Mouse (Mus musculus): Measurements from ENCODE around the gene 4933424G06Rik. TPM values are rescaled to one million over a fixed set of nuclear protein-coding genes. Genes with fewer than 3 reads are reported as not detected.
A peak's percentile ranks its signal among the peaks of the same experiment; 100 is the strongest.

4933424G06Rik gene
- polyA plus RNA-seq, 1 experiment, result 53.7 TPM

GRCm38 (mm10) chr1:36739231-36739630 lies 29.3 kb downstream of the 4933424G06Rik start:
- no peak for TF ChIP-seq POLR2A (IDR thresholded peaks at IDR 0.05; ENCODE audit: control insufficient read depth, low read depth, low read length)
- no peak for TF ChIP-seq CTCF (IDR thresholded peaks at IDR 0.05; ENCODE audit: control insufficient read depth, insufficient read depth, insufficient replicate concordance, low read depth, low read length)
- no peaks in the 10 kb centered on the region for H3K27me3 ChIP-seq (ENCODE audit: control insufficient read depth, insufficient read depth, low read length)
- H3K4me1 ChIP-seq (ENCODE audit: control insufficient read depth, insufficient read depth, low read length), result no peaks in the 10 kb centered on the region
- no peak overlapping the region for H3K27ac ChIP-seq (ENCODE audit: control insufficient read depth, insufficient read depth, low read depth, low read length)
- H3K4me3 ChIP-seq (ENCODE audit: control insufficient read depth, low read depth, low read length), result no peak overlapping the region
- H3K36me3 ChIP-seq (ENCODE audit: control insufficient read depth, insufficient read depth, low read length), result no peaks in the 10 kb centered on the region

GRCm38 (mm10) chr1:36743046-36743445 lies 33.1 kb downstream of the 4933424G06Rik start:
- TF ChIP-seq CTCF (IDR thresholded peaks at IDR 0.05; ENCODE audit: control insufficient read depth, insufficient read depth, insufficient replicate concordance, low read depth, low read length), result no peak
- no peak for TF ChIP-seq POLR2A (IDR thresholded peaks at IDR 0.05; ENCODE audit: control insufficient read depth, low read depth, low read length)
- Histone ChIP-seq H3K27ac (ENCODE audit: control insufficient read depth, insufficient read depth, low read depth, low read length) (no peak overlapping the region), H3K36me3 (ENCODE audit: control insufficient read depth, insufficient read depth, low read length) (no peaks in the 10 kb centered on the region), H3K4me3 (ENCODE audit: control insufficient read depth, low read depth, low read length) (no peak overlapping the region), H3K4me1 (ENCODE audit: control insufficient read depth, insufficient read depth, low read length) (no peaks in the 10 kb centered on the region; the same call in 1 of the 2 replicates), H3K27me3 (ENCODE audit: control insufficient read depth, insufficient read depth, low read length) (no peaks in the 10 kb centered on the region)

- Histone ChIP-seq H3K27me3 (ENCODE audit: control insufficient read depth, insufficient read depth, low read length) (no peaks in the 10 kb centered on the region), H3K27ac (ENCODE audit: control insufficient read depth, insufficient read depth, low read depth, low read length) (no peak overlapping the region), H3K4me3 (ENCODE audit: control insufficient read depth, low read depth, low read length) (no peak overlapping the region), H3K36me3 (ENCODE audit: control insufficient read depth, insufficient read depth, low read length) (no peaks in the 10 kb centered on the region), H3K4me1 (ENCODE audit: control insufficient read depth, insufficient read depth, low read length) (no peaks in the 10 kb centered on the region; the same call in 1 of the 2 replicates)
- TF ChIP-seq CTCF (IDR thresholded peaks at IDR 0.05; ENCODE audit: control insufficient read depth, insufficient read depth, insufficient replicate concordance, low read depth, low read length), result peak; percentile 77; the same call in 1 of the 2 replicates
- TF ChIP-seq POLR2A (IDR thresholded peaks at IDR 0.05; ENCODE audit: control insufficient read depth, low read depth, low read length), result no peak
Observed at GRCm38 (mm10) chr1:36744268-36744944, 34.5 kb downstream of the 4933424G06Rik start.

GRCm38 (mm10) chr1:36745661-36746060 lies 35.7 kb downstream of the 4933424G06Rik start:
- no peak for TF ChIP-seq POLR2A (IDR thresholded peaks at IDR 0.05; ENCODE audit: control insufficient read depth, low read depth, low read length)
- no peak for TF ChIP-seq CTCF (IDR thresholded peaks at IDR 0.05; ENCODE audit: control insufficient read depth, insufficient read depth, insufficient replicate concordance, low read depth, low read length)
- Histone ChIP-seq H3K27me3 (ENCODE audit: control insufficient read depth, insufficient read depth, low read length) (no peaks in the 10 kb centered on the region), H3K36me3 (ENCODE audit: control insufficient read depth, insufficient read depth, low read length) (no peaks in the 10 kb centered on the region), H3K27ac (ENCODE audit: control insufficient read depth, insufficient read depth, low read depth, low read length) (no peak overlapping the region), H3K4me1 (ENCODE audit: control insufficient read depth, insufficient read depth, low read length) (no peaks in the 10 kb centered on the region; the same call in 1 of the 2 replicates), H3K4me3 (ENCODE audit: control insufficient read depth, low read depth, low read length) (no peak overlapping the region)

GRCm38 (mm10) chr1:36746452-36746851 lies 36.5 kb downstream of the 4933424G06Rik start:
- peak; percentile 93 for TF ChIP-seq CTCF (IDR thresholded peaks at IDR 0.05; ENCODE audit: control insufficient read depth, insufficient read depth, insufficient replicate concordance, low read depth, low read length)
- TF ChIP-seq POLR2A (IDR thresholded peaks at IDR 0.05; ENCODE audit: control insufficient read depth, low read depth, low read length), result no peak
- no peak overlapping the region for H3K4me3 ChIP-seq (ENCODE audit: control insufficient read depth, low read depth, low read length)
- H3K27ac ChIP-seq (ENCODE audit: control insufficient read depth, insufficient read depth, low read depth, low read length), result no peak overlapping the region
- H3K36me3 ChIP-seq (ENCODE audit: control insufficient read depth, insufficient read depth, low read length), result no peaks in the 10 kb centered on the region
- no peaks in the 10 kb centered on the region for H3K27me3 ChIP-seq (ENCODE audit: control insufficient read depth, insufficient read depth, low read length)
- H3K4me1 ChIP-seq (ENCODE audit: control insufficient read depth, insufficient read depth, low read length), result no peaks in the 10 kb centered on the region; the same call in 1 of the 2 replicates

GRCm38 (mm10) chr1:36753932-36754675 lies 44.2 kb downstream of the 4933424G06Rik start:
- H3K4me1 ChIP-seq (ENCODE audit: control insufficient read depth, insufficient read depth, low read length), result peaks cover 2% of the 10 kb centered on the region; the same call in 1 of the 2 replicates
- H3K27me3 ChIP-seq (ENCODE audit: control insufficient read depth, insufficient read depth, low read length), result no peaks in the 10 kb centered on the region
- no peak overlapping the region for H3K27ac ChIP-seq (ENCODE audit: control insufficient read depth, insufficient read depth, low read depth, low read length)
- H3K36me3 ChIP-seq (ENCODE audit: control insufficient read depth, insufficient read depth, low read length), result no peaks in the 10 kb centered on the region
- TF ChIP-seq CTCF (IDR thresholded peaks at IDR 0.05; ENCODE audit: control insufficient read depth, insufficient read depth, insufficient replicate concordance, low read depth, low read length), result no peak
- TF ChIP-seq POLR2A (IDR thresholded peaks at IDR 0.05; ENCODE audit: control insufficient read depth, low read depth, low read length), result no peak
- no peak overlapping the region for H3K4me3 ChIP-seq (ENCODE audit: control insufficient read depth, low read depth, low read length)

GRCm38 (mm10) chr1:36758553-36758952 lies 48.6 kb downstream of the 4933424G06Rik start:
- no peaks in the 10 kb centered on the region for H3K36me3 ChIP-seq (ENCODE audit: control insufficient read depth, insufficient read depth, low read length)
- H3K4me1 ChIP-seq (ENCODE audit: control insufficient read depth, insufficient read depth, low read length), result peaks cover 4% of the 10 kb centered on the region
- TF ChIP-seq POLR2A (IDR thresholded peaks at IDR 0.05; ENCODE audit: control insufficient read depth, low read depth, low read length) (no peak), CTCF (IDR thresholded peaks at IDR 0.05; ENCODE audit: control insufficient read depth, insufficient read depth, insufficient replicate concordance, low read depth, low read length) (no peak)
- no peaks in the 10 kb centered on the region for H3K27me3 ChIP-seq (ENCODE audit: control insufficient read depth, insufficient read depth, low read length)
- no peak overlapping the region; the same call in 1 of the 2 replicates for H3K4me3 ChIP-seq (ENCODE audit: control insufficient read depth, low read depth, low read length)
- no peak overlapping the region for H3K27ac ChIP-seq (ENCODE audit: control insufficient read depth, insufficient read depth, low read depth, low read length)
